Mouse (Mus musculus) heart, postnatal 10 days (tissue): ENCODE data around the gene Fam49a. TPM values are rescaled to one million over a fixed set of nuclear protein-coding genes. Genes with fewer than 3 reads are reported as not detected.
"Not testable (repeated sequence)": the region's sequence is repeated elsewhere in the genome, so short reads cannot be mapped to it uniquely, and the experiment has no call there.

Experiments used
- DNase-seq, 2 experiments: peaks; one replicate each; pipeline ENCODE4 v3.0.0; 2021
- intact Hi-C: fragments of 180-260 bp; cut with DNase I; formaldehyde crosslinking; loops from one replicate; pipeline ENCODE4 v1.15.1; 2025
- total RNA-seq, 2 experiments: library from RNA; stranded (reverse); gene quantifications; 2 replicates each; pipeline ENCODE4 v1.2.3; 2021

The Fam49a gene
- total RNA-seq, 2 experiments from 2014 or later, result 14.7 to 15.6 TPM

DNA sequence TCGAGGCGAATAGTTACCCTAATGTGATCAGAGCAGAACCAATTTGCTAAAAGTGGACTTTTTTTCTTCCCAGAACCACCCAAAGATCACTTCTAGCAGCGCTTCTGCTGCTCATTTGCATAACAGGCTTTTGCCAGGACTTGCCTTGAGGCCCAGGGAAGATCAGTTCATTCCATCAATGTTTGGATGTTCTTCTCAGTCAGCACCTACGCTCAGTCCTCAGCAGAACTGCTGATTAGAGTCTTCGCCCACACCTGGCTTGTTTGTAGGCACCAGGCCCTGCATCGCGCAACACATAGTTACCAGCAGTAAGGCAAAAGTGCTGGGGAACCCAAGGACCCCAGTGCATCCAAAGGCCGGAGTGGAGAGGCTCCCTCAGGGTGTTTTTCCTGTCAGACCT is 45.3 kb downstream of the Fam49a start:
- no peak for DNase-seq
- intact Hi-C loops, result no loop called here

DNA sequence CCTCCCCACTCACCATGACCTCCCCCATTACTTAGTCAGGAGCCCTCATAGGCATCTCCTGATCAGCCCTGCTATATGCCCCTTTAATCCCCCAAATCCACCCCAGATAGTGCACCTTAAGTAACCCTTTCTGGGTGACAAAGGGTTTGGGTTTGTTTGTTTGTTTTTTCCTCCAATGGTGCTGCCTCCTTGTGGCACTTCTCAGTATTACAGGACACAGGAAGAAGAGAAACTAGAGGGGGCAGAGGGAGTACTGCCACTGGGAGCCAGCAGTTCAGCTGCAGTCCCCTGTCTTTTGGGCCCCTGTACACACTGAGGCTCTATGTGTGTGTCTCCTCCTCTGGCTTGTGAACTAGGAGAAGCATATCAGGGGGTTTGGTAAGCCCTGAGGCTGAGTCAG is 51.5 kb downstream of the Fam49a start:
- DNase-seq, result peak in 1 of 2 experiments; percentile 42
- intact Hi-C loops, result loop anchor here (1.0 to 2.0 kb wide), 2 partner anchors 51 to 137 kb away; partner anchors contain the start of gene Fam49a

DNA sequence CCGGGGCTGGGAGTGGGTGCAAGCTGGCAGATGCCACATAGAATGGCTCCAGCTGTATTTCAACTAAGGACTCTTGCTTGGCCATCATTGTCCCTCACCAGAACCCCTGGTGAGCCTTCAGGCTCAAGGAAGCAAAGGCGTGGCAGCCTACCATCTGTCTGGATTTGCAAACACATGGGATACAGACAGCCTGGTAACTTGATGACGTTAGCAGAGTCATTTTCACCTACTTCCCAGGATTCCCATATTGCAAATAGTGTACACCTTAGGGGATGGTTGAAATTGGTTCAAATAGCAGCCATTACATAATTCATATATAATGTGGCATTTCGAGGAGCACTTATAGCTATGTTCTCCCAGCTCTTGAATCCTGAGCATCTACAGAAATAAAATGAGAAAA is 52.0 kb downstream of the Fam49a start:
- intact Hi-C loops, result loop anchor here (1.0 to 2.0 kb wide), 2 partner anchors 51 to 138 kb away; partner anchors contain the start of gene Fam49a
- no peak for DNase-seq

DNA sequence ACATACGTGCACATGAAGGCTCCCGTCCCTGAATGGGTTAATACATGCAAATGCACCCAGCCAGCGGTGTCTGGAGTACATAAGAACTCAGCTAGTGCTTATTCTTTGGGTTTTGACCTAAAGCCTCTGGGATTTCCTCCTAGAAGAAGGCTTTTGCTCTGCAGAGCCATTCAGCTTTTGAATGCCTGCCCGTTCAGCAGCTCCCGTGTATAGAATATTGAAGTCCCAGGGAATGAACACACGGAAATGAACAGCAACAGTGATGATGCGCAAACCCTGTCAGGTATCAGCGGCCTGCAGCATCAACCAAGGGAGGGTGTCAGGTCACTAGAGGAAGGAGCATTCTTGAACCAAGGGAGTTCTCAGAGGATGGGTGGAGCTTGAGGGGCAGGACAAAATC is 52.4 kb downstream of the Fam49a start:
- DNase-seq, result no peak
- intact Hi-C loops, result no loop called here

DNA sequence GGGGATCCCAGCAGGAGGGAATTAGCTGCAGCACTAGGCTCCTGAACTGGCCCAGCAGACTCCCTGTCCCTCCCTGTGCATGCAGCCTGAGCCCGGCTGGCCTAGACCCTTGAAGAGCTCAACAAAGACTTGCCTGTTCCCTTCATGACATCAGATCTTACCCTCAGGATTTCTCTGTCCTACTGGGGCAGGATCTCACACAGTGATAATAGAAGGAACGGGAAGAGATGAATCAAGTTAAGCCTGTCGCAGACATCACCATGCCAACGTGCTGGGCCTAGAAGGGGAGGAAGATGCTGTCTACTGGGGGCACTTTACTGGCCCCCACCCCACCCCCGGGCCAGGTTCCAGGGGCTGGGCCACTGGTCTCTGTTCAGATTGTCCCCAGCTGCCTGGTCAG is 53.1 kb downstream of the Fam49a start:
- intact Hi-C loops, result no loop called here

DNA sequence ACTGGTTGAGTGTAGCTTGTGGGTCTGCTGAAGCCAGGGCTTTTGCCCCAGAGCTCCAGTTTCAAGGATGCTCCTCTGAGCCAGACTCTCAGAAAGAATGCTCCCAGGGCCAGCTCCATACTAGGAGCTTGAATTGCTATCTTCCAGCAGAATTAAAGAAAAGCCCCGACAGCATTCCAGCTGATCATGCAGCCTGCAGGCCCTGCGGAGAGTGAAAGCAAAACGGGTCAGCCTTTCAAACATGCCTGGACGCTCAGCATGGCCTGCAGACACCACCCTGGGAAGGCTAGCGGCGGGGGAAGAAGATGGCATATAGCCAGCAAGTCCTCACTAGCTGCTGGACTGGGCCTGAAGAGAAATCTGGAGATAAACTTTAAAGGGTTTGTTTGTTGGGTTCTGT is 55.0 kb downstream of the Fam49a start:
- peak; percentile 46 to 64 for DNase-seq
- intact Hi-C loops, result no loop called here

More for the DNA sequence above, 53.1 kb downstream of the Fam49a start:
- peak; percentile 37 to 48 for DNase-seq

DNA sequence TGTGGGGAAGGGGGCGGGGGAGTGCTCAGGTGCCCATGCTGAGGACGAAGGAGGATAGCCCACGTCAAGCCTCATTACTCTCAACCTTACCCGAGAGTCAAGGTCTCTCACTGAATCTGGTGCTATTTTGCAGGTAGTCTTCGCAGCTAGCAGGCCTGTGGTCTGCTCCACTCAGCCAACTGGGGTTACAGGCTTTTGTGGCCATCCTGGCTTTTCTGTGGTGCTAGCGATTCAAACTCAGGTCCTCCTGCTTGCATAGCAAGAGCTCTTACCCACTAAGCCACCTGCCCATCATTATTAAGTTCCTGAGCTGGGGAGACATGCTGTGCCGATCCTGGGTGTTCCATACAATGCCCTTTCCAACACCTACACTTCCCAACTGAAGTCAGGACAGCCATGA is 55.7 kb downstream of the Fam49a start:
- no peak for DNase-seq
- intact Hi-C loops, result loop anchor here (1.0 kb wide), 1 partner anchor 141 kb away; no protein-coding TSS in a partner anchor

DNA sequence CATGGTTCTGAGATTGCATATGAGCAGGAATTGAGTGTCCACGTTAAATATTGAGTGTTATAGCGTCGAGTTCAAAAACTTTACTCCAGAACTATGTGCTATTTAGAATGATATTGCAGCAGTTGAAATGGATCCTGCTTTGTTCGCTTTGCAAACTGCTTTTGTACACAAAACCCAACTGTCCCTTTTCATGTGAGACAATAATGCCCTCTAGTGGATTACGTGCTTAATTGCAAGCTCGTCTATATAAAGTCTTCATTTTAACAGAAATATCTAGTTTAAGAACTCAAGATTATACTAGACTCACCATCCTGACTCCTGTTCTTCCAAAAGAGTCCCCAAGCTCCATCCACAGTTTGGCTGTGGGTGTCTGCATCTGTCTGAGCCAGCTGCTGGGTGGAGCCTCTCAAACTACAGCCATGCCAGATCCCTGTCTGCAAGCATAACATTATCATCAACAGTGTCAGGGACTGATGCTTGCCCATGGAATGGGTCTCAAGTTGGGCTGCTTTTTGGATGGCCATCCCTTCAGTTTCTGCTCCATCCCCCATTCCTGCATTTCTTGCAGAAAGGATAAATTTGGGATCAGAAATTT is 56.3 kb downstream of the Fam49a start:
- DNase-seq, result peak; percentile 45 to 54

DNA sequence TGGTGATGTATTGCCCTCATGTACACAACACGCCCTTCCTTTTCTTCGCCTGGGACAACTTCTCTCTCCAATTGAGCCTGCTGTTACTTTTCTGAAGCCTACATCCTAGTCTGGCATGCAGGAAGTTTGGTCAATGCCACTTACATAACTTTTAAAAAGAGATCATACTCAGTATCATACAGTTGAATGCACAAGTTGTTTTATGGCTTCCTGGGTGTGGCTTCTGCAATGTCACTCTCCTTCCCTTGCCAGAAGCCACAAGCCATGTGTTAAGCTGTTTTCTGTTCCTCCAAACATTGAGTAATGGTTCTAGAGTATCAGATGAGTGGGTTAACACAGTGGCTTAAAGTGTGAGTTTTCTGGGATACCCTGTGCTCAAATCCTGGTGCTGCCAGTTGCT is 58.8 kb downstream of the Fam49a start:
- intact Hi-C loops, result no loop called here
- DNase-seq, result no peak

More for the DNA sequence above, 56.3 kb downstream of the Fam49a start:
- intact Hi-C loops, result loop anchor here (1.0 kb wide), 1 partner anchor 142 kb away; no protein-coding TSS in a partner anchor

DNA sequence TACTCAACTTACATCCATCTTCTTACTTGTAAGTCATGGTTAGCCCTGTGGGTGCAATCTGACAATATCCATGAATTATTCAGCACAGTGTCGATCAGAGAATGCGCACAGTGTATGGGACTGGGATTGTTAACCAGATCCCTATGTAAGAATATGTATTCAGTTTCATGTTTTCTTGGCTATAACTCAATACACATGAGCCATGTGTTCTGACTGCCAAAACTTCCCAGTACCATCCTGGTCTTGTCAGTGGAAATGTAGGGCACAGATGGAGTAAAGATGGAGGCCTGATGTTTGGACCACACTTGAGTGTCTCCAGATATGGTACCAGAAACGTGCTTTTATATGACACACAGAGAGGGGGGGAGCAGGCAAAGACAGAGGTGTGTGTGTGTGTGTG is 59.2 kb downstream of the Fam49a start:
- no peak for DNase-seq
- intact Hi-C loops, result no loop called here

DNA sequence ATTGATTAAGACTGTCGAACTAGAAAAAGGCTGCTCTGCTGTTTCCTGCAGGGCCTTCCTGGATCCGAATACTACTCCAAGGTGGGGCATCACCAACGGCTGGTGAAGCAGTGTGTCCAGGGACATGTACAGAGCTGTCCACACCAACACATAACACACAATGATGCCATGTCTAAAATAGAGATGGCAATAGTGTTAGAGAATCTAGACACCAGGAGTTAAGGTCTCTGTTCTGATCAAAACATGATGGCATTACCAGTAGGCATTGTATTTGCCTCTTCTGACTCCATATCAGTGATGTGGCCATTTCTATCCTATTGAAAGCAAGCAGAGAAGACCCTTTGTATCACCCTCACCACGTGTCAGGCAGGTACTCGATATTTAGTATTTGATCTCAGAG is 61.1 kb downstream of the Fam49a start:
- DNase-seq, result no peak
- intact Hi-C loops, result loop anchor here (1.0 to 2.0 kb wide), 4 partner anchors 73 to 892 kb away; no protein-coding TSS in a partner anchor

DNA sequence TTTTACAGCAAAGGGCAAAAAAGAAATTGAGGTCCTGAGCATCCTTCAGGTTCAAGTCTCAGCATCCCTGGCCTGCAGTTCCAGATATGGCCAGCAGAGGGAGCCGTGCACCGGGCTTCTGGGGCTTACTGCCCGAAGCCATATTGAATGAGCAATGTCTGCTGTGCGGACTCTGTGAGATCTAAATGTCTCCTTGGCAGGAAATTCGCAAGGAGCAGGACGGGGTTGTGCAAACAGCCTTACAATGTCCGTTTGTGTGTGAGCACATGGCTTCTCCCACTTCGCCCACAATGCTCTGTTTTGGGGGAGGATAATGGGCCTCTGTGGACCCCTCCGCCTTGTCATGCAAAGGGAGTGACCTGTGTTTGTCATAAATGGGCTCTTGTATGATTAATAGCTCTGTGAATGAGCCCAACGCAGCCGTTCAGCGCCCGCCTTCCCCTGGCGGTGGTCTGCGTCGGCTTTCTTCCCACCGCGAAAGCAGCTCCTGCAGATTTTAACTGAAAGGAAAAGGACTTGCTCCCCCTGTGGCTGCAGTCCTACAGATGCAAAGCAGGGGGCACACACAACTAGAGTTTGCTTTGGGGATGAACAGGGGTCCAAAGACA is 61.8 kb downstream of the Fam49a start:
- DNase-seq, result peak; percentile 89 to 94

DNA sequence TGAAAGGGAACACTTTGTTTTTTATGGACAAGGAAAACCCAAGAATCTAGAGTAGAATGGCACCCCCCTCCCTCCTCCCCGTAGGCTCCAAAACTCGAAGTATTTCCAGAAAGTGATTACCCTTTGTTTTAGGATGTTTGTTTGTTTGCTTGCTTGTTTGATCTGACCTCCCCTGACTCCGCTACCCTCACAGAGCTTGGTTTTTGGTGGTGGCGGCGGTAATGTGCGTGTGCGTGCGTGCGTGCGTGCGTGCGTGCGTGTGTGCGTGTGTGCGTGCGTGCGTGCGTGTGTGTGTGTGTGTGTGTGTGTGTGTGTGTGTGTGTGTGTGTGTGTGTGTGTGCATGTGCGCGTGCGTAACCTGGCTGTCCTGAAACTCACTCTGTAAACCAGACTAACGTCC is 62.3 kb downstream of the Fam49a start:
- DNase-seq, intact Hi-C loops: not testable (repeated sequence)

More for the DNA sequence above, 61.8 kb downstream of the Fam49a start:
- intact Hi-C loops, result loop anchor here (1.0 to 2.0 kb wide), 4 partner anchors 73 to 891 kb away; no protein-coding TSS in a partner anchor

DNA sequence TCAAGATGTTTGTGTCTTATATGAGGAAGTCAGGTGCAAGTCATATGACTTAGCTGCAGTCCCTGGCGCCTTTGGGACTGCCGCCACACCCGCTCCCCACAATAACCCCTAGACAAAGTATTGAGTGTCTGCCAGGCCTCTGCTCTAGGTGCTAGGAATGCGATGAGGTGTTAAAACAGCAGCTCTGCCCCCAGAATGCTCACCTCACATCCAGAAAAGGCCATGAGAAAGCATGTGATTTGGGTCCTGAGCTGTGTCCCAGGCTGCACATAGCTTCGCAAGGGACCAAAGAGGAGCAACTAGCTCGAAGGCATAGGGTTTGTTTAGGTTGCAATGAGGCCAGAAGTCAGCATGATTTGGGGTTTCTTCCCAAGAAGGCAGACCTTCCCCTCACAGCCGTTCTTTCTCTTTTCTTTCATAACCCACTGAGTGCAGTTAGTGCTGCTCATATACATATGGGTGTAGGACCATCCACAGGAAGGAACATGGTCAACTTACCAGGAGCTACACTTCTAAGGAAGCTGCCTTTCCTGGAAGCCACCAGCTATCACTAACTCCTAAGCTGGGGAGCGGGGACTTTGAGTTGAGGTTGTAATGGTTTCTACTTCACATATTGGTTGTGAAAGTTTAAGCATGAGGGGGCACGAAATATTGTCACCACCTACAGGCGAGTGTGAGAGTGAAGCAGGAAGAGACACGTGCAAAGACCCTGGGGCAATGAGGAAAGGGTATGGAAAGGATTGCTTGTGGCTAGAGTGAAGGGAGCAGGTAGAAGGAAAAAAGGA is 71.8 kb downstream of the Fam49a start:
- DNase-seq, result no peak
- intact Hi-C loops, result no loop called here

DNA sequence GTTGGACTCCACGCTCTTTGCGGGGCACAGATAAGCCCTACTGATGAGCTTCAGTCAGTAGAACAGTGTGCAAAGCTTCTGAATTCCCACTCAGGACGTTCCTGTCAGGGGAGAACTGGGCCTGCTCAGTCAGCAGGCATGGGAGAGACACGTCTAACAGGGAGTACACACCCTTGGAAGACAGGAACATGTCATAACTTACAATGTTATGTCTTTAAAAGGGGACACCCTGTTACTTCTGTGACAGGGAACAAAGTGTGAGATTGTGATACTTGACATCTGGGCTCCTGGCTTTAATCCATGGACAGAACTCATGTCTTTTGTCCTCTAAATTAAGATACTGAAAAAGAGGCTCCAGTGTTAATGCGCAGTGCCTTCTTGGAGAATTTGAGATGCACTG is 72.5 kb downstream of the Fam49a start:
- no peak for DNase-seq
- intact Hi-C loops, result no loop called here

DNA sequence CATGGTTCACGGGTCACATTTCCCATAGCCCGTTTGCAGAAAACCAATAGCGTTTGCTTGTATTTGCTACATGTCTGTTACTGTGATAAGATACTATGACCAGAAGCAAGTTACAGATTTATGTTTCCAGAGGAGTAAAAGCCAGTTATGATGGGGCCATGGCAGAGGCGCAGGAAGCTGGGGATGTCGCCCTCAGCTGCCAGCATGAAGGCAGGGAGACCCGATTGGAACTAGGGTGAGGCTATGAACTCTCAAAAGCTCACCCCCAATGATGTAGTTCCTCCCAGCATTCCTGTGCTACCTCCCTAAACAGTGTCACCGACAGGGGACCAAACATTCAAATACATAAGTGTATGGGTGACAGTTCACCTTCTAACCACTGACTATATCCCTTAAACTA is 73.6 kb downstream of the Fam49a start:
- intact Hi-C loops, result no loop called here
- no peak for DNase-seq

DNA sequence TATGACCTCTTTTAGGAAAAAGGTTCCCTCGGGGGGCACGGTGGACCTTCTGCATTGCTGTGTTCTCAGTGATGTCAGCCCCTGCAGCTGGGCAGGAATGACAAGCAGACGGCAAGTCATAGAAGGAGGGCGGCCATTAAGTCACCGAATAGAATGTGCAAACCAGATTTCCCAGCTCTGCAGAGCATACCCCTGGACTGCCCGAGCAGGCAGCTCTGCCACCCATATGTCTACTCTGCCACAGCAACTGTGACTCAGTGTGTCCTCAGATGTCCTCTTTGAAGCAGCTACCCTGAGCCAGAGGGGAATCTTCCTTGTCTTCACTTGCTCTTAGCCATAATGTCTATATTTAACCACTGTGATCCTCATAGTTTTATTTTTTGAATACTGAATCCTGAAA is 75.4 kb downstream of the Fam49a start:
- DNase-seq, result no peak
- intact Hi-C loops, result no loop called here

DNA sequence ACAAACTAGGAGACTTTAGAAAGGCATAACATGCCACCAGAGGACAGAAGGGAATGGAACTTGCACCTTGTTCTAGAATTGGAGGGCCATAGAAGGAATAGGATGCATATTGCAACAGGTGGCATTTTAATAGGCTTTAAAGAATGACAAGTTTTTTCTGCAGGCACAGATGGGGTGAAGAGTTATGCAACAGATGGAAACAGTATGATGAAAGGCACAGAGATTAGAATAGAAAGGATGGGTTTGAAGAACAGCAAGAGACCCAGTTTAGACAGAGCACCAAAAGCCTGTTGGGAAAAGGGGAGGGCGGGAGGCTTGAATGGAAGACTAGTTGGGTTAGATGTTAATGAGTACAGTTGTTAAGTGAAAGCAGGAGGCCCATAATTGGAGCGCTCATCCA is 81.4 kb downstream of the Fam49a start:
- DNase-seq, result no peak
- intact Hi-C loops, result no loop called here

DNA sequence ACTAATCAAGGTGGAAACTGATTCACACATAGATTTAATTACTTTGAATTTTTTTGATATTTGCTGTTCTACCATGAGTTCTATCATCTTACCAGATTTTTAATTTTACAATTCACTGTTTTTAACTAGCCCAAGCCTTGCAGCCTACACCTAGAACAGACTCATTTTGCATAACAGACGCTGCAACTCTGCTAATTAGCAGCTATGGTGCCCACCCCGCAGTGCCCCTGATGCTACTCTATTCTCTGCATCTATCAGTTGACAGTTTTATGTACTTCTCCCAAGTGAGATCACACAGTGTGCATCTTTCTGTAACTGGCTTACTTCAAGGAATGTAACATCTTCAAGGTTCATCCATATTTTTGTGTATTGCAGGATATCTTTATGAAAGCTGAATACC is 86.7 kb downstream of the Fam49a start:
- intact Hi-C loops, result no loop called here
- DNase-seq, result no peak

DNA sequence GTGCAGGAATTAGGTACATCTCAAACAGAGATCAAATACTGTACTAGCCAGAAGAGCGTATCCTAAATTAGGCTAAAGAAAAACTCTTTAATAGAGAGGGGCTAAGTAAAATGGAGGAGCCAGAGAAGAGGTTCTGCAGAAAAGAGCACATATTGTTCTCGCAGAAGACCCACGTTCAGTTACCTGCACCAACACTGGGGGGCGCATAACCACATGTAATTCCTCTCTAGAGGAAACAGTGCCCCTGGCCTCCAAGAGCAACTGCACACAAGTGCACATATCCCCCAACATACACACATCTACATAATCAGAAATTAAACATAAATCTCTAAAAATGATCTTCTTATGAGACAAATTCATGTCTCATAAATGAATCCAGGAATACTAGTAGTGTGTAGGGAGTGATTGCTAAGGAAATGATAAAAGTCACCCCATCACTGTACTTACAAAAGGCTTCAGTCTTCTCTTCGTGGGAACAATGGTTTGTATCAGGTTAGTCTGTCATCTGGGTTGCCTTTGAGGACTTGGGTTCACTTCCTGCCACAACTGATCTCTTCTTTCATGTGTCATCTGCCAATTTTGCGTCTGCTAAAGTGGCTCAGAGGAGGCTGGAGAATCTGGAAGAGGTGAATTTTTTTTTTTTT is 87.8 kb downstream of the Fam49a start:
- intact Hi-C loops, result no loop called here
- DNase-seq, result no peak
